Comparison of ENCODE assay signal across 16 mouse cellular contexts in the genomic region with DNA sequence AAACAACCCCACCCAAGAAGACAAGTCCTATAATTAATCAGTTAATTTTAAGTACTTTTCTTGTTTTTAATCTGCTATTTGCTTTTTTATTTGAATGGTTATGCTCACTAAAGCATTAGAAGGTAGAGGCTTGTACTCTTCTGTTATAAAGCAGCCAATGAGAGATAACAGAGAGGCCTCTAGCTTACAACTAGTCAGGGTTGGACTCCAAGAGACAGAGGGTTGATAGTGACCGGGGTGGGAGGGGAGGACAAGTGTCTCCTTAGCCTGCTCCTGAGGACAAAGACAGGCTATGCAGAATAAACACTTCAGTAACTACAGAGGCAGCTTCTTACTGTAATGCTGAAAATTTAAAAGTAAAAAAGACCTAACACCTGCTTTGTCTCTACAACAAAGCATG.
"Had no signal": no experiment of that assay in that cellular context is flagged by ENCODE, and none has a peak within 500 bp of the region (broad histone marks: within the 10 kb centered on the region; RNA-seq: fewer than 3 reads in every experiment).

No protein-coding gene starts in this region.

- H3K9me3 ChIP-seq: neural tube, embryonic 13.5 days; neural tube, embryonic 15.5 days; stomach, embryonic 15.5 days had no signal

- H3K27ac ChIP-seq: neural tube, embryonic 13.5 days; neural tube, embryonic 15.5 days; stomach, embryonic 15.5 days; stomach, postnatal 0 days had no signal

- H3K9ac ChIP-seq: neural tube, embryonic 13.5 days; neural tube, embryonic 15.5 days; stomach, embryonic 15.5 days had no signal

- H3K4me2 ChIP-seq: neural tube, embryonic 13.5 days; neural tube, embryonic 15.5 days; stomach, embryonic 15.5 days had no signal

- H3K27me3 ChIP-seq: neural tube, embryonic 13.5 days; neural tube, embryonic 15.5 days; stomach, embryonic 15.5 days had no signal

- DNase-seq: retina, postnatal 1 day; right cerebral cortex, adult 18-20 months; right cerebral cortex, postnatal 14 days; right cerebral cortex, postnatal 25 days; right cerebral cortex, postnatal 4 days; spleen, adult 18-20 months; thymus, adult 18-20 months; thymus, adult 2 months; thymus, postnatal 14 days; thymus, postnatal 25 days; thymus, postnatal 36 days; thymus, postnatal 4 days had no signal

- H3K4me1 ChIP-seq: neural tube, embryonic 13.5 days; neural tube, embryonic 15.5 days; stomach, embryonic 15.5 days had no signal

- H3K4me3 ChIP-seq: neural tube, embryonic 13.5 days; neural tube, embryonic 15.5 days; stomach, embryonic 15.5 days had no signal
